20 mouse cellular contexts compared by ENCODE assay signal in the genomic region with DNA sequence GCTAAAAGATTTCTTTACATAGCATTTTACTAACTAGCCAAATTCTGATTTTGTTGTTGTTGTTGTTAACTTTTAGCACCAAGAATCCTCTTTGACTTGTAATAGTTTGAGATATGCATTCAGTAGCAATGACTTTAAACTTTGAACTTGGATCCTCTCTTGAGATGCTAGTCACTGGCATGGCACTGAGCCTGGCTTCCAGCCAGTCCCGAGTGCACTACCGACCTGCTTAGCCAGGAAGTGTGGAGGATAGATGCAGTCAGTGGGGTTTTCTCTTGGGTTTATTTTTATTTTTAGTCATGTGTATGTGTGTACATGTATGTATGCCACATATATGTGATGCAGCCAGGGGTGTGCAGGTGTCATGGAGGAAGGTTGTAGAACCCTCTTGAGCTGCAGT. TPM values are rescaled to one million over a fixed set of nuclear protein-coding genes. Genes with fewer than 3 reads are reported as not detected.
DNase-seq lines count a peak whose midpoint lies in the region; ATAC-seq and TF ChIP-seq lines count a peak whose summit lies in the region.
"Had no signal": no experiment of that assay in that cellular context is flagged by ENCODE, and none has a peak within 500 bp of the region (broad histone marks: within the 10 kb centered on the region; RNA-seq: fewer than 3 reads in every experiment).

No protein-coding gene starts in this region.

- 5% methylated on average over 2 of the region's 2 CpGs for WGBS in cerebellum, adult 2 months
- WGBS in kidney, embryonic 16.5 days, result 60% methylated on average over 2 of the region's 2 CpGs

- TF ChIP-seq CTCF in cerebellum, adult 2 months (IDR thresholded peaks at IDR 0.05; ENCODE audit: borderline replicate concordance, insufficient read depth, low read depth, low read length), result no peak

- ATAC-seq in kidney, embryonic 16.5 days (ENCODE audit: low FRiP score, low TSS enrichment), result no peak
- no peak for ATAC-seq in frontal cortex, adult (ENCODE audit: low TSS enrichment)
- ATAC-seq: activated CD4-positive, CD25-positive, alpha-beta regulatory T cell, adult 4 months; forebrain, embryonic 14.5 days; hindbrain, postnatal 0 days; Patski had no signal

- H3K9ac ChIP-seq in kidney, embryonic 16.5 days (replicated peaks; ENCODE audit: low read length), result no peak overlapping the region
- H3K9ac ChIP-seq: heart, embryonic 13.5 days; hindbrain, embryonic 13.5 days had no signal

- H3K4me3 ChIP-seq in cerebellum, adult 2 months (replicated peaks; ENCODE audit: insufficient read depth, low read depth, low read length), result no peak overlapping the region
- no peak overlapping the region for H3K4me3 ChIP-seq in kidney, embryonic 16.5 days (ENCODE audit: low read length)
- H3K4me3 ChIP-seq: embryonic facial prominence, embryonic 10.5 days; heart, embryonic 13.5 days; hindbrain, embryonic 13.5 days had no signal

- no peak for TF ChIP-seq POLR2A in cerebellum, adult 2 months (IDR thresholded peaks at IDR 0.05; ENCODE audit: borderline replicate concordance, insufficient read depth, low read length)

- peak; percentile 58 to 59 for DNase-seq in cerebellum, postnatal 10 days
- DNase-seq in cerebellum, adult 2 months, result no peak
- DNase-seq in kidney, adult 18-20 months, result peak; percentile 41
- DNase-seq in kidney, adult 8-10 months, result peak; percentile 39 to 44
- DNase-seq in kidney, postnatal 10 days, result peak; percentile 53
- DNase-seq in adipocyte (ENCODE audit: low spot score), result no peak
- DNase-seq: adrenal gland, postnatal 10 days; cerebellum, adult 8-10 months; gastrocnemius, postnatal 36 days; heart, adult 11 months had no signal

- no peak overlapping the region for H3K4me2 ChIP-seq in kidney, embryonic 16.5 days (replicated peaks; ENCODE audit: low read depth, low read length)
- H3K4me2 ChIP-seq: heart, embryonic 13.5 days; hindbrain, embryonic 13.5 days had no signal

- H3K27ac ChIP-seq in cerebellum, adult 2 months (ENCODE audit: insufficient read depth, low read length), result no peak overlapping the region
- H3K27ac ChIP-seq in kidney, embryonic 16.5 days (ENCODE audit: low read length), result no peak overlapping the region
- H3K27ac ChIP-seq: embryonic facial prominence, embryonic 10.5 days; heart, embryonic 13.5 days; hindbrain, embryonic 13.5 days; hindbrain, postnatal 0 days had no signal

- H3K36me3 ChIP-seq in kidney, embryonic 16.5 days (ENCODE audit: insufficient read depth, low read length), result no peaks in the 10 kb centered on the region
- H3K36me3 ChIP-seq: embryonic facial prominence, embryonic 10.5 days; heart, embryonic 13.5 days; hindbrain, embryonic 13.5 days had no signal

- H3K9me3 ChIP-seq in kidney, embryonic 16.5 days (ENCODE audit: low read length), result no peaks in the 10 kb centered on the region
- H3K9me3 ChIP-seq: embryonic facial prominence, embryonic 10.5 days; heart, embryonic 13.5 days; hindbrain, embryonic 13.5 days had no signal

- H3K27me3 ChIP-seq in cerebellum, adult 2 months (ENCODE audit: control insufficient read depth, insufficient read depth, low read length), result no peaks in the 10 kb centered on the region
- no peaks in the 10 kb centered on the region for H3K27me3 ChIP-seq in kidney, embryonic 16.5 days (ENCODE audit: insufficient read depth, low read length)
- H3K27me3 ChIP-seq: heart, embryonic 13.5 days; hindbrain, embryonic 13.5 days; Patski had no signal

- no peaks in the 10 kb centered on the region for H3K4me1 ChIP-seq in cerebellum, adult 2 months (ENCODE audit: control insufficient read depth, insufficient read depth, low read length)
- peaks cover 7% of the 10 kb centered on the region for H3K4me1 ChIP-seq in kidney, embryonic 16.5 days (ENCODE audit: insufficient read depth, low read length)

RNA-seq across cellular contexts. Expression of a gene that starts 17.7 kb away (rescaled TPM):
- polyA plus RNA-seq in cerebellum, adult 2 months (2012; rRNA removed), result 0.08 and 0.13 TPM in 2 replicates
- 0.40 and 0.45 TPM in 2 replicates for polyA plus RNA-seq in kidney, embryonic 16.5 days (2015; fragmentation: Nextera tagmentation; extraction: Ambion mirVana)
- polyA plus RNA-seq: heart, postnatal 0 days had no signal

Comparison
In these comparisons a context has a peak if more than half of its experiments do, and no peak if none do; other contexts are left out.
1. DNase-seq: peak in cerebellum, postnatal 10 days (2 of 2), kidney, adult 18-20 months (single experiment), kidney, adult 8-10 months (2 of 2) and kidney, postnatal 10 days (single experiment); none in cerebellum, adult 2 months (0 of 2) and adipocyte (single experiment).